Mouse (Mus musculus) lung, embryonic 16.5 days (tissue): ENCODE results near the gene Tcf3. TPM values are rescaled to one million over a fixed set of nuclear protein-coding genes. Genes with fewer than 3 reads are reported as not detected.

Source experiments
- ATAC-seq: fragments of 200-750 bp; cut with Nextera tagmentation; 2 replicates; pipeline ENCODE4 v1.8.0; 2017; ENCODE audit warnings: low read depth, mild to moderate bottlenecking, moderate library complexity
- H3K27ac ChIP-seq: fragments of 300-500 bp; sonication (generic); 2 replicates; pipeline ENCODE4 v1.5.1; 2014; ENCODE audit warnings: mild to moderate bottlenecking, control low read depth, low read length
- H3K27me3 ChIP-seq: fragments of 300-500 bp; sonication (generic); 2 replicates; pipeline ENCODE4 v1.6.1; 2014; ENCODE audit warnings: low read depth, low read length, mixed read lengths; ENCODE audit not compliant: control insufficient read depth, insufficient read depth
- H3K36me3 ChIP-seq: fragments of 300-500 bp; sonication (generic); 2 replicates; pipeline ENCODE4 v1.6.1; 2014; ENCODE audit warnings: low read length; ENCODE audit not compliant: control insufficient read depth, insufficient read depth
- H3K4me1 ChIP-seq: fragments of 300-500 bp; sonication (generic); replicated peaks from 2 replicates; pipeline ENCODE4 v1.6.1; 2014; ENCODE audit warnings: low read length, mixed read lengths; ENCODE audit not compliant: control insufficient read depth, insufficient read depth
- H3K4me2 ChIP-seq: fragments of 300-500 bp; sonication (generic); 2 replicates; pipeline ENCODE4 v1.6.1; 2014; ENCODE audit warnings: low read depth, low read length, control low read depth
- H3K4me3 ChIP-seq: fragments of 300-500 bp; sonication (generic); 2 replicates; pipeline ENCODE4 v1.5.1; 2014; ENCODE audit warnings: mild to moderate bottlenecking, low read length, control low read depth
- H3K9ac ChIP-seq: fragments of 300-500 bp; sonication (generic); 2 replicates; pipeline ENCODE4 v1.6.1; 2014; ENCODE audit warnings: low read length, control low read depth
- H3K9me3 ChIP-seq: fragments of 300-500 bp; sonication (generic); 2 replicates; pipeline ENCODE4 v1.6.1; 2016; ENCODE audit warnings: low read length; ENCODE audit not compliant: control insufficient read depth
- WGBS: fragments of 180-500 bp; shearing (Covaris S2); extraction: QIAGEN DNeasy Blood & Tissue Kit; methylation state at CpG from one replicate; pipeline ENCODE4 v1.1.7; 2014; 5-methylcytosine and 5-hydroxymethylcytosine counted together
- polyA plus RNA-seq: library from polyadenylated mRNA; unstranded; fragments of >200 nt; fragmentation: Nextera tagmentation; extraction: Ambion mirVana; gene quantifications from 2 replicates; pipeline ENCODE4 v1.2.1, GENCODE M21; 2015

Tcf3 gene
- polyA plus RNA-seq, 1 experiment from 2014 or later: 81.0 TPM

DNA sequence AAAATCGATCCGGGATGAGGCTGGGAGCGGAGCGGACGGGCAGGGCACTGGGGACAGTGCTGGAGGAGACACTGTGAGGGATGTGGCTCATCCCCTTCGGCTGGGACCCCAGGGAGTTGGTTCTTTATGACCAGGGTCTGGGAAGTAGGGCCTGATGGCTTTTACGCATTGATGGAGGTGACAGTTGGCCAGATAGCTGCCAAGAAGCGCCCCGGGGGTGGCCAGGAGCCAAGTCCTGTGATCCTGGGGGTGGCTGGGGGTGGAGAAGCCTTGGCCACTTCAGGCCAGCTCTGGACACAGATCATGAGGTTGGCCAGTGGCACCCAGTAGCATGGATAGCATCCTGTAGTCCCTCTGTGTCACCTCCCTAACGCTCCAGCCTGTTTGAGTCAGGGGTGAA lies 25.8 kb upstream of the Tcf3 start:
- Histone ChIP-seq H3K9ac (no peak overlapping the region), H3K4me2 (no peak overlapping the region), H3K27ac (no peak overlapping the region), H3K4me1 (no peaks in the 10 kb centered on the region), H3K36me3 (no peaks in the 10 kb centered on the region), H3K27me3 (no peaks in the 10 kb centered on the region; the same call in 1 of the 2 replicates), H3K9me3 (no peaks in the 10 kb centered on the region), H3K4me3 (no peak overlapping the region)
- ATAC-seq: no peak
- 70% methylated on average over 10 of the region's 10 CpGs for WGBS

DNA sequence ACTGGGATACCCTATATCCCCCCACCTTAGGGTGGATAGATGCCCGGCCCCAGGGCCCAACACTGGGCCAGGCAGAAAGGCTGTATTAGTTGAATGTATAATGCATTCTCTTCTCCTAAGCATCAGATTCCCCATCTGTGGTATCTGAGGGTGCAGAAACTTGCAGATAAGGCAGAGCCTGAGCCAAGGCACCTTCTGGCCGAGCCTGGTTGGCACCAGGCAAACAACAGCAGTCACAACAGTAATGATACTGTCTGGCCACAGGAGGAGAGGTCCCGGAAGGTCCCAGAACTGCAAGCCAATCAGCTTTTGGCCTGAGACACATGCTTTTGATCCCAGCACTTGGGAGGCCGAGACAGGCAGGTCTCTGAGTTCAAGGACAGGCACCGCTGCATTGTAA lies 22.2 kb upstream of the Tcf3 start:
- no peak for ATAC-seq
- no peak overlapping the region for H3K4me3 ChIP-seq
- WGBS: 84% methylated on average over 5 of the region's 5 CpGs

DNA sequence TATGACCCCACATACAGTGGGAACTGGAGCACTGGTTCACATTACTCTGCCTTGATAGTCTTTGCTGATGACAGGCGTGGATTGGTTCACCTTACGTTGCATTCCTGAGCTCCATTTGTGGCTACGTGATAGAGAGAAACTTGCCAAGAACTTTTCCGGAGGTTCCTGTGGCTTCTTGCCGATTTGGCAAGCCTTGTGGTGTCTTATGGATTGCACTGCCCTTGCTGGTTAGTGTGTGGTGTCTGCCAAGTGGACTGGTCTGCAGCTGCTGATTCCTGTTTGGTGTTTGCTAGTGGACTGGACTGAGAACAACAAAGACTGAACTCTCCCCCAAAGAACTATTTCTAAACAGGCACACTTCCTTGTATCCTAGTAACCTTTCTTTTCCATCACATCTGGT lies 21.3 kb upstream of the Tcf3 start:
- no peak for ATAC-seq
- H3K9me3 ChIP-seq: no peaks in the 10 kb centered on the region
- no peaks in the 10 kb centered on the region for H3K4me1 ChIP-seq
- H3K27me3 ChIP-seq: peaks cover 5% of the 10 kb centered on the region; the same call in 1 of the 2 replicates
- 74% methylated on average over 5 of the region's 5 CpGs for WGBS
- H3K36me3 ChIP-seq: no peaks in the 10 kb centered on the region
- no peak overlapping the region for H3K4me3 ChIP-seq
- no peak overlapping the region for H3K9ac ChIP-seq
- H3K27ac ChIP-seq: no peak overlapping the region
- H3K4me2 ChIP-seq: no peak overlapping the region

More for the DNA sequence above, 22.2 kb upstream of the Tcf3 start:
- Histone ChIP-seq H3K27me3 (peaks cover 2% of the 10 kb centered on the region; the same call in 1 of the 2 replicates), H3K9me3 (no peaks in the 10 kb centered on the region), H3K9ac (no peak overlapping the region), H3K27ac (no peak overlapping the region), H3K4me2 (no peak overlapping the region), H3K4me1 (no peaks in the 10 kb centered on the region), H3K36me3 (no peaks in the 10 kb centered on the region)

DNA sequence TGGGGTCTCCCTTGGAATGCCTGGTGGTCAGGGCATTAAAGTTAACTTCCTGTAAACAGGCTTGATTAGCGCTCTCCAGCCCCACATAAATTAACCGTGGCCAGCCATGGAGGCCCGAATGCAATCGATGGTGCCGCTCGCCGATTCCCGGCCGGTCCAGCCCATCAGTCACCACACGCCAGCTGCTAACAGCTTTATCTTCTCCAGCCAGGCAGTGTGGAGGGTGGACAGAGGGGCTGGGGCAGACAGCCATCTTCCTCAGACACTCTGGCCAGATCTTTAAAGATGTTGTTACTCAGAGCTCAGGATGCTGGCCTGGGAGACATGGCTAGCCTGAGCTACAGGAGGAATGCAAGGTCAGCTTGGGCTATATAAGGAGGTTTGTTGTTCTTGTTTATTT lies 20.2 kb upstream of the Tcf3 start:
- H3K4me2 ChIP-seq: no peak overlapping the region
- H3K4me3 ChIP-seq: no peak overlapping the region
- ATAC-seq: no peak
- no peak overlapping the region for H3K27ac ChIP-seq
- WGBS: 42% methylated on average over 10 of the region's 10 CpGs
- no peak overlapping the region for H3K9ac ChIP-seq
- H3K36me3 ChIP-seq: no peaks in the 10 kb centered on the region
- no peaks in the 10 kb centered on the region for H3K4me1 ChIP-seq
- H3K27me3 ChIP-seq: peaks cover 5% of the 10 kb centered on the region; the same call in 1 of the 2 replicates
- H3K9me3 ChIP-seq: no peaks in the 10 kb centered on the region

DNA sequence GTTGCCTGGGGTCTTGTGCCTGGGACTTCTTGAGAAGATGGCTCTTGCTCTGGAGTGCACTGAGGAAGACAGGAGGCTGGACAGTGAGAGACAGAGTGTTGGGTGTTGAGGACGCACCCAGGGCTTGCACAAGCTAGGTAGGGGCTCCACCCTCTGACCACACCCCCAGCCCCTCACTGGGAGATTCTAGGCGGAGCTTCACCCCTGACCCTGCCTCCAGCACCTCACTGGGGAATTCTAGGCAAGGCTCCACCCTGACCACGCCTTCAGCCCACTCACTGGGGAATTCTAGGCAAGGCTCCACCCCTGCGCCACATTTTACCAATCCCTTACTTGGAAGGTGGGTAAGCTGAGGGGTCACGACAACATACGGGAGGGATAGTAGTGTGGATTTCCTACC lies 17.2 kb upstream of the Tcf3 start:
- Histone ChIP-seq H3K9ac (no peak overlapping the region), H3K27ac (no peak overlapping the region), H3K36me3 (no peaks in the 10 kb centered on the region), H3K27me3 (peaks cover 9% of the 10 kb centered on the region), H3K9me3 (no peaks in the 10 kb centered on the region), H3K4me1 (no peaks in the 10 kb centered on the region), H3K4me2 (no peak overlapping the region), H3K4me3 (no peak overlapping the region)
- WGBS: 14% methylated on average over 6 of the region's 6 CpGs
- no peak for ATAC-seq

DNA sequence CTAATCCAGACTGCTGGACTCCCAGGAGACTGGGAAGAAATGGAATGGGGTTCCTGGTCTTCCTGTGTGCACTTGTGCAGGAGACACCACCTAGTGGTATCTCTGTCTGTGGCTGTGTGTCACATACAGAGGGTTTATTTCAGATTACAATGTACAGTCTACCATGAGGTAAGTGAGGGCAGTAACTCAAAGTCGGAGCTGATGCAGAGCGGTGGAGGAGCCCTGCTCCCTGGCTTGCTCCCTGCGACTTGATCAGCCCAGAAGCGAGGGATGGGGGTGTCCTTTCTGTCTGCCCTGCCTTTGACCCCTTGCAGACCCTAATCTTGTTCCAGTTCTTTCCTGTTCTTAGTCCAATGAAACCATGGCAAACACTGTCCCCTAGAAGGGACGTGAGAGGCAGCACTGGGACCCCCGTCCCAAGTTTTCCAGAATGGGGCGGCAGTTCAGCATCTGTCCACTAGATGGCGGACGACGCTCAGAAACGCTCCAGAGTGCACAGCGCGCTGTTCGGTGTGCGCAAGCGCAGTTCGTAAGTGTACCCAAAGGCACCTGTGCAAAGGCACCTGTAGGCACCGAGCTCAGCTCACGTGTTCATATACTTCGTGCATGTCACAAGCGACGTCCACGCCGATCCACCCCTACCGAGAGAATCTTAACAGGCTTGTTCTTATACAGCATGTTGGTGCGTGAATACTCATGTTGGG lies 12.6 kb upstream of the Tcf3 start:
- H3K4me2 ChIP-seq: 0 out of 2 replicates have a peak overlapping the region, but pooled peaks have one; percentile 7
- no peak overlapping the region for H3K27ac ChIP-seq
- peaks cover 9% of the 10 kb centered on the region for H3K27me3 ChIP-seq
- ATAC-seq: peak; percentile 78
- no peak overlapping the region for H3K4me3 ChIP-seq
- WGBS: 6% methylated on average over 26 of the region's 26 CpGs
- H3K36me3 ChIP-seq: no peaks in the 10 kb centered on the region
- no peak overlapping the region for H3K9ac ChIP-seq
- H3K9me3 ChIP-seq: no peaks in the 10 kb centered on the region
- no peaks in the 10 kb centered on the region; the same call in 1 of the 2 replicates for H3K4me1 ChIP-seq

DNA sequence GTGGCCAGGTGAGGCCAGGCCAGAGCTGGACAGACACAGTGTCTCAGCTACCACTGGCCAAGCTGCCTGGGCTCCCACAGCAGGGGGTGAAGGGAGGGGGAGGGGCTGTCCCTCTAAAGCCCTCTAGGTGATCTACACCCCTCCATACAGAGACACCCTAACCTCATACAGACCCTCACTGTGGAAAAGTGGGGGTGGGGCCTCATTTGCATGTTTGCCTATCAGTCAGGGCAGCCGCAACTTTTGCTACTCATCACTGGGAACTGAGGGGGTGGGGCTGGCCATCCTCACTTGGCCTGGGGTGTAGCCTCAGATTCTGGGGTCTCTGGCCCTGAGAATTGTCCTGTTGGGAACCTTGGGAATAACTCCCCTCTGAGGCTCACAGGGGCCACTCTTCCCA lies 11.6 kb upstream of the Tcf3 start:
- no peak overlapping the region for H3K4me2 ChIP-seq
- peaks cover 4% of the 10 kb centered on the region for H3K27me3 ChIP-seq
- WGBS: 56% methylated on average over 1 of the region's 1 CpGs
- H3K36me3 ChIP-seq: no peaks in the 10 kb centered on the region
- H3K4me1 ChIP-seq: no peaks in the 10 kb centered on the region; the same call in 1 of the 2 replicates
- no peak for ATAC-seq
- H3K9ac ChIP-seq: no peak overlapping the region; the same call in 1 of the 2 replicates
- no peaks in the 10 kb centered on the region for H3K9me3 ChIP-seq
- no peak overlapping the region for H3K27ac ChIP-seq
- H3K4me3 ChIP-seq: no peak overlapping the region

DNA sequence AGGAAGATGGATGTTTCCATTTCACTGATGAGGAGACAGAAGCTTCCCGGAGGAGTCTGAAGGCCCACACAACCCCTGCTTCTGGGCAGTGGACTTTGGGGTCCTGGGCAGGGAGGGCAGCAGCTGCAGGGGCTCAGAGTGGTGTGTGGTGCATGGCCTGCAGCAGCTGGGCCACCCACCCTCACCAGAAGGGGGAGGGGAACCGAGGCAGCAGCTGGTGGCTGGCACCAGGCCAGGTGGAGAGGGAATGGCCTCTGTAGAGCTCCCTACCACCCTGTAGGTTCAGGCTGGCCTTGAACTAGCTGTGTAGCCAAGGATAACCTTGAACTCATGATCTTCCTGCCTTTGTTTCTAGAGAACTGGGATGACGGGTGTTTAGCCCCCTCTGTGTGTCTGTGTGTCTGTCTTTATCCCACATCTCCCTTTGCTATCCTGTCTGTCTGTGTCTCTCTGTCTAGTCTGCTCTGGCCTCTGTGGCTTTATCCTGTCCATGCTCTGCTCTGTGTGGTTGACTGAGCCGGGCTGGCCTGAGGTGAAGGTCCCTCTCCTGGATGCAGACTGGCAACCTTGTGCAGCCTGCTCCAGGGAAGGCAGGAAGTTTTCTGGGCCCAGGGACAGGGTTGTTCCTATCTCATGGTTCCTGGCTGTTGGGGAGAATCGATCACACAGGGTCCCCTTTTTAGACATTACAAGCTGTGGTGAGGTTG lies 11.0 kb upstream of the Tcf3 start:
- H3K9me3 ChIP-seq: no peaks in the 10 kb centered on the region
- H3K4me2 ChIP-seq: no peak overlapping the region
- peak; percentile 46; the same call in 1 of the 2 replicates for ATAC-seq
- H3K9ac ChIP-seq: peak overlapping the region; percentile 15
- peaks cover 4% of the 10 kb centered on the region for H3K27me3 ChIP-seq
- no peaks in the 10 kb centered on the region; the same call in 1 of the 2 replicates for H3K4me1 ChIP-seq
- H3K36me3 ChIP-seq: no peaks in the 10 kb centered on the region
- H3K4me3 ChIP-seq: no peak overlapping the region
- no peak overlapping the region for H3K27ac ChIP-seq
- 30% methylated on average over 5 of the region's 5 CpGs for WGBS

DNA sequence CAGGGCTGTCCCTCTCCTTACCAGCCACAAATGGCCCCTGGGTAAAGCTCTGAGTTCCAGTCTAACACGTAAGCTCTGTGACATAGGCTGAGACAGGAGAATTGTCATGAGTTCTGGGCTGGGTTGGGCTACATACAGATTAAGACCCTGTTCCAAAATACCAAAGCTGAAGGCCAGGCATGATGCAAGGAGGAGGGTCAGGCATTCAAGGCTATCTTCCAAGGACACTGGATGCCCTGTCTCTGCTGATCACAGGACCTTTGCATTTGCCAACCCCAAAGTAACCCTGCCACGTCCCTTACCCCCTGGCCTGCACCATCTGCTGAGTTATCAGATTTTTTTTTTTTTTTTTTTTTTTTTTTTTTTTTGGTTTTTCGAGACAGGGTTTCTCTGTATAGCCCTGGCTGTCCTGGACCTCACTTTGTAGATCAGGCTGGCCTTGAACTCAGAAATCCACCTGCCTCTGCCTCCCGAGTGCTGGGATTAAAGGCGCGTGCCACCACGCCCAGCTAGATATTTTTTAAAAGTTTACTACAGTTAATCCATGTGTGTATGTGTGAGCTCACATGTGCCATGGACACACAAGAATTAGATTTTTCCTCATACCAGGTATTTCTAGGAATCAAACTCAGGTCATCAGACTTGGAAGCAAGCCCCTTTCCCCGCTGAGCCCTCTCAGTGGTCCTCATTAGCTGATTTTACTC lies 10.3 kb upstream of the Tcf3 start:
- ATAC-seq: no peak
- no peak overlapping the region for H3K27ac ChIP-seq
- H3K4me3 ChIP-seq: no peak overlapping the region
- peak overlapping the region; percentile 15; the same call in 1 of the 2 replicates for H3K9ac ChIP-seq
- no peaks in the 10 kb centered on the region for H3K9me3 ChIP-seq
- no peaks in the 10 kb centered on the region; the same call in 1 of the 2 replicates for H3K4me1 ChIP-seq
- H3K4me2 ChIP-seq: no peak overlapping the region
- peaks cover 4% of the 10 kb centered on the region for H3K27me3 ChIP-seq
- 75% methylated on average over 8 of the region's 8 CpGs for WGBS
- H3K36me3 ChIP-seq: no peaks in the 10 kb centered on the region
